Mouse (Mus musculus) kidney, adult 2 months (tissue): Measurements from ENCODE around the gene Fzr1. TPM values are rescaled to one million over a fixed set of nuclear protein-coding genes. Genes with fewer than 3 reads are reported as not detected.
A peak's percentile ranks its signal among the peaks of the same experiment; 100 is the strongest.

ENCODE experiments used
- DNase-seq: peaks from one replicate; pipeline ENCODE4 v3.0.0; 2021
- H3K27ac ChIP-seq: fragments of 200-500 bp; 2 replicates; pipeline ENCODE4 v1.5.1; 2012; ENCODE audit warnings: low read depth, low read length, control low read depth, inconsistent platforms; ENCODE audit not compliant: insufficient read depth
- H3K27me3 ChIP-seq: fragments of 200-500 bp; replicated peaks from 2 replicates; pipeline ENCODE4 v1.6.1; 2012; ENCODE audit warnings: mild to moderate bottlenecking, moderate library complexity, low read length, inconsistent platforms; ENCODE audit not compliant: control insufficient read depth, insufficient read depth
- H3K36me3 ChIP-seq: fragments of 200-500 bp; 2 replicates; pipeline ENCODE4 v1.6.1; 2012; ENCODE audit warnings: mild to moderate bottlenecking, moderate library complexity, low read length, inconsistent platforms; ENCODE audit not compliant: control insufficient read depth, insufficient read depth
- H3K4me1 ChIP-seq: fragments of 200-500 bp; 2 replicates; pipeline ENCODE4 v1.6.1; 2011; ENCODE audit warnings: low read length; ENCODE audit not compliant: control insufficient read depth, insufficient read depth
- H3K4me3 ChIP-seq: fragments of 200-500 bp; 2 replicates; pipeline ENCODE4 v1.5.1; 2011; ENCODE audit warnings: mild to moderate bottlenecking, low read depth, low read length, control low read depth; ENCODE audit not compliant: insufficient read depth
- CTCF ChIP-seq: fragments of 200-500 bp; conservative IDR thresholded peaks from 2 replicates; pipeline ENCODE4 v1.5.1; 2011; ENCODE audit warnings: low read depth, mild to moderate bottlenecking, control low read depth, low read length, moderate library complexity, mixed read lengths; ENCODE audit not compliant: insufficient read depth, insufficient read length
- POLR2A ChIP-seq: fragments of 200-500 bp; IDR thresholded peaks from one replicate; pipeline ENCODE4 v1.6.1; 2011; ENCODE audit warnings: low read depth, low read length, control low read depth
- WGBS: fragments of 180-500 bp; shearing (Covaris S2); methylation state at CpG from one replicate; pipeline ENCODE4 v1.1.7; 2018; 5-methylcytosine and 5-hydroxymethylcytosine counted together
- polyA plus RNA-seq: library from polyadenylated mRNA; depleted of rRNA; stranded (reverse); fragments of >200 nt; gene quantifications from 2 replicates; pipeline ENCODE4 v1.2.3, GENCODE M21; 2012

The Fzr1 gene
- polyA plus RNA-seq, 1 experiment, result 41.1 TPM

DNA sequence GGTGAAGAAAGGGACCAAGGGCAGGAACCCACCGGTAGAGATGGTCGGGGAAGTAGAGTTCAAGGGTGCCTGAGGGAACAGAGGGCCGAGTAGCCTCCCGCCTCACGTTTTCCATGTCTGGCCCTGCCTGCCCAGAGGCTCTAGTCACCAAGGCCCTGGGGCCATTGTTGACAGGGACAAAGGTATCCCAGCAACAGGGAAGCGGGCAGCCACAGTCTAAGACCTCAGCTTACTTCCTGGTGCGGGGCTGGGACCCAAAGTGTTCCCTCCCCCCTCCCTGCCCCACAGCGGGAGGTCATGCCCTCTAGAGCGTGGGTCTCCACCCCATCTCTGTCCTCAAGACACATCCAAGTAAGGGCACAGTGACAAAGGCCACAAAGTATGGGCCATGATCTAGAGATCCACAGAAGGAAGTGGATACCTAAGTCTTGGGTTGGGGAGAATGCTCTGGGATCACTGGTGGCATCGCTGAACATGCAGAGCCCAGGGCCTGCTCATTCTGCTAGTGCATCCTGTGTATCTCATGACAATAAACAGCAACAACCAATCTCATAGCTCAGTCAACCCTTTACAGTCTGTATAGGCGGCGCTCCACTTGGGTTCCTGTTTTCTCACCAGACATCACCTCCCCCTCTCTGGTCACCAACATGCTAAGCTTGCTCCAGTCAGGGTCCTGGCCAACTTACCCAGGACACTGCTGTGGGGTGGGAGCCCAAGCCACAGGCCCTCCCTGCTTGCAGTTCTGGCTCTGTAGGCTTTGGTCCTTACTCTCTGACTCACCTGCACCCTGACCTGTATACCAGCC lies 12.4 kb downstream of the Fzr1 start, which contains the start of gene 4930404N11Rik:
Gene 4930404N11Rik, minus strand, starts transcription at position 145 of the 805 bp plus-strand sequence.
- H3K27ac ChIP-seq, result no peak within 1 kb of the TSS
- no peaks in the 10 kb centered on the region for H3K27me3 ChIP-seq
- H3K4me3 ChIP-seq, result no peak within 1 kb of the TSS
- TF ChIP-seq CTCF (no peak), POLR2A (no peak)
- H3K4me1 ChIP-seq, result no peaks in the 10 kb centered on the region
- 43% methylated on average over 12 of the region's 12 CpGs for WGBS
- H3K36me3 ChIP-seq, result no peaks in the 10 kb centered on the region
- DNase-seq, result no peak

DNA sequence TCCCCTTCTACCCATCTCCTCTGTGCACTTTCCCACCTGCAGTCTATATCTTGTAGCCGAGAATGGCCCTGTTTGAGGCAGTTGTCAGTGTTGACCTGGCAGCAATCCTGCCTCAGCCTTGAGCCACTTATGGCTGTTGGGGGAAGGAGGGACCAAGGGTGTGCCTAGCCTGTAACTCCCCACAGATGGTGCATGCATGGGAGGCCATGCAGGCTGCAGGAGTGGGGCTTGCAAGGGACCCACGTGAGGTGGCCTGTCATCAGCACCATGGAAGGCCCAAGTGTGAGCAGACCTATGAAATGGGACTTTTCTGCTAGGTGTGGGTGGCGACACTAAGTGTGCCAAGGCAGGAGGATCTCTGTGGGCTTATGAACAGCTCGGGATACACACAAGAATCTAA lies 13.2 kb downstream of the Fzr1 start:
- H3K4me1 ChIP-seq, result peaks cover 1% of the 10 kb centered on the region; the same call in 1 of the 2 replicates
- no peak overlapping the region for H3K27ac ChIP-seq
- 60% methylated on average over 4 of the region's 4 CpGs for WGBS
- no peaks in the 10 kb centered on the region for H3K36me3 ChIP-seq
- DNase-seq, result no peak
- TF ChIP-seq CTCF (no peak), POLR2A (no peak)
- H3K27me3 ChIP-seq, result no peaks in the 10 kb centered on the region
- H3K4me3 ChIP-seq, result no peak overlapping the region

DNA sequence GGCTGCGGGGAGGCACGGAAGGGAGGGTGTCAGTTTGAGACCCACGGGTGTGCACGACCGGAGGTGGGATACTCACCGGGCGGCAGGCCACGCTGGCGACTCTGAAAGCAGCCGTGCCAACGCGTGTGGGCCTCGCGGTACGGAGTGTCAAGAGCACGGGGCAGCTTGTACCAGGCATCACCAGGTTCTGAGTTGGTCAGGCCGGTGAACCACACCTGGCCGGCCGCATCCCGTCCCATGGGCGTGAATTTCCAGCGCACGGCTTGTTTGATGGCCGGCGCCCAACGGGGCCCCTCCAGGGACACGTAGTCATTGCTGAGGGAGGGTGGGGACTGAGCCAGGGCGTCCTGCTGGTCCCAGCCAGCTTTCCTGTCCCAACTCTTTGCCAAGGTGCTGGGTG lies 13.7 kb downstream of the Fzr1 start:
- no peak for DNase-seq
- WGBS, result 27% methylated on average over 28 of the region's 28 CpGs
- Histone ChIP-seq H3K36me3 (no peaks in the 10 kb centered on the region), H3K4me1 (peaks cover 5% of the 10 kb centered on the region; the same call in 1 of the 2 replicates), H3K27me3 (no peaks in the 10 kb centered on the region), H3K27ac (no peak overlapping the region), H3K4me3 (no peak overlapping the region)
- no peak for TF ChIP-seq POLR2A

DNA sequence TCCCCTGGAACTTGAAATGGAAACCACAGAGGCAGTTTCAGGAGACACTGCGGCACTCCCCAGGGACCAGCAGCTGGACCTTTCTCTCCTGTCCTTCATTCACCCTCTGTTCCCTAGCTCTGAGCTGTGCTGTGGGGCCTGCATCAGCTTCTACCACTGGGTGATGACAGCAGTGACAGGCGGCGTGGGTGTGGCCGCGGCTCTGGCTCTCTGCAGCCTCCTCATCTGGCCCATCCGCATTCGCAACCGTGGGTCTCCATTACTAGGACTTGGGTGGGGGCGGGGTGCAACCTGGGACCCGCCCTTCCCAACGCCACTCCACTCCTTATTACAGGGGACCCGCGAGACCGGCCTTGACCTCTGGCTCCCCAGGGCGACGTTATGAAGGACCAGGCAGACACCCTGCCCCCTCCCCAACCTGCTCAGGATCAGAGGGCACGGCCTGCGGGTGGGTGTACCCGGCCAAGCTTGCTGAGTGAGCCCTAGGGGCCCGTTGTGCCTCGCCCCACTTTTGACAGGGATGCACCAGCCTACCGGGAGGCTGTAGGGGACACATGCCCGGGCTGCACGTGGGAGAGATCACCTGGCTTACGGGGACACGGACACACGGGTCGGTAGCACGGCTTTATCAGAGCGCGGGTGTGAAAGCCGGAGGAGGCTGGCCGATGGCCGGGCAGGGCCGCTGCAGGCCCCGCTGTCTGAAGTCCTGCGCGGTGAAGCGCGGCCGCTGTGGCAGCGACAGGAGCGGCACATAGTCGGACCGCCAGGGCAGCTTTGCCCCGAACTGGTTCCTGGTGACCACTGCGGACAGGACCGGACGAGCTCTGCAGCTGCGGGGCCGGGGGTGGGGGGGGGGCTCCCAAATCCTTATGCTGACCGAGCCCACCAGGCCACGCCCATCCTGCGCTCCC lies 14.6 kb downstream of the Fzr1 start:
- WGBS, result 26% methylated on average over 54 of the region's 54 CpGs
- TF ChIP-seq POLR2A, result no peak
- no peak for TF ChIP-seq CTCF
- H3K4me3 ChIP-seq, result peak overlapping the region; percentile 14; the same call in 1 of the 2 replicates
- H3K4me1 ChIP-seq, result peaks cover 7% of the 10 kb centered on the region
- no peak overlapping the region for H3K27ac ChIP-seq
- H3K27me3 ChIP-seq, result no peaks in the 10 kb centered on the region
- no peaks in the 10 kb centered on the region for H3K36me3 ChIP-seq
- peak; percentile 67 for DNase-seq

DNA sequence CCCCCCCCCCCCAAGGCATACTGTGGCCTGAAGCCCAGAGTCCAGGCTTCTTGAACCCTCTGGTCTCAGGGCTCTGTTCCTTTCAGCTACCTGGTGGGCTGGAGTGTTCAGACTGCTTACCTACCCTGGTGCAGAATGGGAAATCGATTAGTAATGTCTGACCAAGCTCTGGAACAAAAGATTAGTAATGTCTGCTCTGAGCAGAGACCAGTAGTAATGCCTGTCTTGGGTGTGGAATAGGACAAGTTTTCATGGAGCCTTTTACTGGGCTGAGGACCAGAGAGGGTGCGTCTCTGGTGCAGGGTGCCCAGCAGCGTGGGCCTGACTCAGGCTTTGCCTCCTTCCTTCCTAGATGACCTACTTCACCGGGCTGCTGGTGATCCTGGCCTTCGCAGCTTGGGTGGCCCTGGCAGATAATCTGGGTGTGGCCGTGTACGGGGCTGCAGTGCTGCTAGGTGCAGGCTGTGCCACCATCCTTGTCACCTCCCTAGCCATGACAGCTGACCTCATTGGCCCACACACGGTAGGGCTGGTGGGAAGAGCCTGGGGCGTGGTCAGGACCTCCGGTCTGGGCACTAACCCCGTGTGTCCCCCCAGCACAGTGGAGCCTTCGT lies 15.9 kb downstream of the Fzr1 start:
- Histone ChIP-seq H3K27me3 (no peaks in the 10 kb centered on the region), H3K36me3 (no peaks in the 10 kb centered on the region), H3K4me3 (no peak overlapping the region), H3K27ac (no peak overlapping the region), H3K4me1 (peaks cover 12% of the 10 kb centered on the region)
- DNase-seq, result no peak
- TF ChIP-seq POLR2A, result no peak
- WGBS, result 84% methylated on average over 12 of the region's 12 CpGs

DNA sequence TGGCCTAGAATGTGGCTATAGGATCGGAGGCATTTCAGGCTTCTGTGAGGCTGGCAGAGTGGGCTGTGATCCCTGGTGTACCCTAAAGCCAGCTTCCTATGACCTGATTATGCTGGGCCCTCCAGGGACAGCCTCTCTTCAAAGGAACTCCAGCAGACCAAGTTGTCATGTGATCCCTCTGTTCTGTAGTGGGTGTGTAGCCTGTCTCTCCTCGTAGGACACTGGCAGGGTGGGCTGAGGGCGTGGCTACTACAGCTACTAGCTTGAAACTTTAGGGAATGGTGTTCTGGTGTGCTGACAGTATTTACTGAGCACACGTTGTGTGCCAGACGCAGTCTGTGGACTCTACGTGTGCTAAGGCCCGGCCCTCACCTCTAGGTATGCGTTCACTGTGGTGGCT lies 17.6 kb downstream of the Fzr1 start:
- no peak overlapping the region for H3K4me3 ChIP-seq
- no peaks in the 10 kb centered on the region for H3K36me3 ChIP-seq
- WGBS, result 75% methylated on average over 8 of the region's 8 CpGs
- no peak overlapping the region for H3K27ac ChIP-seq
- peaks cover 21% of the 10 kb centered on the region for H3K4me1 ChIP-seq
- H3K27me3 ChIP-seq, result no peaks in the 10 kb centered on the region
- DNase-seq, result no peak
- no peak for TF ChIP-seq CTCF
- no peak for TF ChIP-seq POLR2A

DNA sequence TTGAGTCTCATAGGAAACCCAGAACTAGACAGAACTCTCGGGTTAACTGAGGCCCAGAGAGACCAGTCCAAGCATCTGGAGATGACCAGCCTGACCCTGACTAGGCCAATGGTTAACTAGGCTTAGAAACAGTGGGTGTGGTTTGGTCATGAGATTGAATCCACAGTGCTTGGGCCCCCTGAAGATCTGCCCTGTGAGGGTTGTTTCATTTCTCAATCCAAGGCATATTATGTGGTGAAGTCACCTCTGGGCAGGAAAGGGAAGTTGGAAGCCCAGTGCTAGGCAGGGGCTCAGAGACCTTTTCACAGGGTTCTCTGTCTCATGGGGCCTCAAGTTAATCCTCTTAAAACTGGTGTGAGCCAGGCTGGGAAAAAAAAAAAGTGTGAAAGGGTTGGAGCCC lies 19.5 kb downstream of the Fzr1 start:
- 38% methylated on average over 1 of the region's 1 CpGs for WGBS

More for the DNA sequence above, 19.5 kb downstream of the Fzr1 start:
- DNase-seq, result peak; percentile 76
- no peaks in the 10 kb centered on the region for H3K27me3 ChIP-seq
- no peaks in the 10 kb centered on the region for H3K36me3 ChIP-seq
- H3K4me1 ChIP-seq, result peaks cover 21% of the 10 kb centered on the region
- no peak overlapping the region for H3K4me3 ChIP-seq
- TF ChIP-seq CTCF (no peak), POLR2A (no peak)
- H3K27ac ChIP-seq, result no peak overlapping the region
